Mouse (Mus musculus) kidney, embryonic 15.5 days (tissue): ENCODE measurements at regions not wholly inside any gene's neighbourhood (a gene's known extent, or its start where the extent isn't known, plus 50 kb on each side); places are given as distances from the start of the nearest gene placed in this dataset.

Source experiments
- ATAC-seq: fragments of 200-750 bp; cut with Nextera tagmentation; replicated peaks from 2 replicates; pipeline ENCODE4 v1.8.0; 2017; ENCODE audit warnings: moderate TSS enrichment; ENCODE audit not compliant: low FRiP score
- H3K27ac ChIP-seq: fragments of 300-500 bp; sonication (generic); 2 replicates; pipeline ENCODE4 v1.5.1; 2015; ENCODE audit warnings: mild to moderate bottlenecking, inconsistent platforms
- H3K27me3 ChIP-seq: fragments of 300-500 bp; sonication (generic); 2 replicates; pipeline ENCODE4 v1.6.1; 2015; ENCODE audit warnings: inconsistent platforms
- H3K36me3 ChIP-seq: fragments of 300-500 bp; sonication (generic); 2 replicates; pipeline ENCODE4 v1.6.1; 2015; ENCODE audit warnings: inconsistent platforms
- H3K4me1 ChIP-seq: fragments of 300-500 bp; sonication (generic); 2 replicates; pipeline ENCODE4 v1.6.1; 2015; ENCODE audit warnings: inconsistent platforms
- H3K4me2 ChIP-seq: fragments of 300-500 bp; sonication (generic); 2 replicates; pipeline ENCODE4 v1.6.1; 2015; ENCODE audit warnings: moderate library complexity, mild to moderate bottlenecking, inconsistent platforms
- H3K4me3 ChIP-seq: fragments of 300-500 bp; sonication (generic); replicated peaks from 2 replicates; pipeline ENCODE4 v1.5.1; 2015; ENCODE audit warnings: mild to moderate bottlenecking, inconsistent platforms
- H3K9ac ChIP-seq: fragments of 300-500 bp; sonication (generic); 2 replicates; pipeline ENCODE4 v1.6.1; 2015; ENCODE audit warnings: mild to moderate bottlenecking, inconsistent platforms
- H3K9me3 ChIP-seq: fragments of 300-500 bp; sonication (generic); replicated peaks from 2 replicates; pipeline ENCODE4 v1.6.1; 2016; ENCODE audit warnings: inconsistent platforms
- WGBS: fragments of 180-500 bp; shearing (Covaris S2); methylation state at CpG from one replicate; pipeline ENCODE4 v1.1.7; 2015; ENCODE audit warnings: mixed read lengths; 5-methylcytosine and 5-hydroxymethylcytosine counted together

DNA sequence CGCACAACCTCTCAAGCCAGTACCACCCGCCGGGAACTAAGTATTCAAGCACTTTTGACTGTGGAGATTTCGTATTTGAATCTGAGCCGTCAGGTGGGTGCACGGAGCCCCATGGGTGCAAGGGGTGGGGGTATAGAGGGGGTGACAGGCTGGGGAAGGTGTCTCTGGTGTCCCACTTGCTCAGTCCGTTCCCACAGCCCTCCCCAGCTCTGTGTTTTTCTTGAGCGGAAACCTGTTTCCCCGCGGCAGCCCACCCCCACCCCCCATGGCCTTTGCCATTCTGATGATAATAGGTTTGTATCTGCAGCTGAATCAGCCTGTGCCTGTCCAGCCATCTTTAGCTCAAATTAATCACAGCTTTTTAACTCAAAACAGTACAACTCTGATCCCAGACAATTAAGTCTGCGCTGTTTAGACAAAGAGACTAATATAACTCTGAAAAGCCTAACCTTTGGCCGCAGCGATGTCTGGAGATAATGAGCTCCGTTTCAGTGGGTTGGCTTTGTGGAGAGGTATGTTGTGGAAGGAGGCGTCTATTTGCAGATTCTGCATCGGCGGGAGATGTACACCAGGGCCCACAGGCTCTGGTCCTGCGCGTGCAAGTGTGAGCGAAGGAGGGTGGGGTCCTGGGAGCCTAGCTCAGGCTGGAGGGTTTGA, 437.0 kb downstream of the Vrk1 start:
- Histone ChIP-seq H3K9me3 (no peaks in the 10 kb centered on the region), H3K36me3 (no peaks in the 10 kb centered on the region), H3K4me1 (no peaks in the 10 kb centered on the region), H3K9ac (no peak overlapping the region), H3K27ac (no peak overlapping the region), H3K4me3 (no peak overlapping the region), H3K4me2 (no peak overlapping the region), H3K27me3 (no peaks in the 10 kb centered on the region)
- ATAC-seq, result no peak
- 84% methylated on average over 20 of the region's 20 CpGs for WGBS

DNA sequence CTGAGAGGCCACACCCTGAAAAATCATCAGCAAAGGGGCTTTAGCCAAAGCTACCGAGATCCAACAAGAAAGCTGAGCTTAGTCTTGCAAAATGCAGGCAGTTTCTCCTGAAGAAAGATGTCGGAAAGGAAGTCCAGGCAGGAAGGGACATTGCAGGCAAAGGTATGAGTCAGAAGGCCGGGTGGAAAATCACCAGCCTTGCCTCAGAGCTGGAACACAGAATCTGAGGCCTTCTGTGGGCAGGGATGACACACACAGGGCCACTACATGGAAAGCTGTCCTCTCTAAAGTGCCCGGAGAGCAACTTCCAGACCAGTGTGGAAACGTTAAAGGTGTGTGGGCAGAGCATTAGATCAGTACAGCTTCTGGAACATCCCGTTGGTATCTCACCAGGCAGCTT, 438.5 kb downstream of the Vrk1 start:
- H3K4me3 ChIP-seq, result no peak overlapping the region

DNA sequence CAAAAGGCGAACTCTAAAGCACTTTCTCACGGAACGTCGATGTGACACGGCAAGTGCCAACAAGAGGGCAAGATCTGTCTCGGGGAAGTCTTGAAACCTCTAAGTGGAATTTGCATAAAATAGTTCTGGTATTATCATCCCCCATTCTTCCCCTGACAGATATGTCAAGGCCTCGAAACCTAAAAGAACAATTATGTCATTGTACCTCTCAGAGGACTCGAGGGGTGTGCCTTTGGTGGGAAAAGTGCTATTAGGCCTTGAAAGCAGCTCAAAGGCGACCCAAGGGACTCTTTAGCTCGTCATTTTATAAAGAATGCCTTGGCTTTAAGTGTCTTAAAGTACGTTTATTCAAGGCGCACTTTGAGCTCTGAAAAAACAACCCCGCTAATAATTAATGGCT, 443.5 kb downstream of the Vrk1 start:
- no peak overlapping the region for H3K4me3 ChIP-seq
- H3K9ac ChIP-seq, result no peak overlapping the region

More for the DNA sequence above, 438.5 kb downstream of the Vrk1 start:
- H3K4me2 ChIP-seq, result no peak overlapping the region
- 84% methylated on average over 6 of the region's 6 CpGs for WGBS
- H3K9me3 ChIP-seq, result no peaks in the 10 kb centered on the region
- H3K36me3 ChIP-seq, result no peaks in the 10 kb centered on the region
- H3K27me3 ChIP-seq, result no peaks in the 10 kb centered on the region
- no peak overlapping the region for H3K9ac ChIP-seq
- H3K27ac ChIP-seq, result no peak overlapping the region
- H3K4me1 ChIP-seq, result no peaks in the 10 kb centered on the region
- ATAC-seq, result no peak

DNA sequence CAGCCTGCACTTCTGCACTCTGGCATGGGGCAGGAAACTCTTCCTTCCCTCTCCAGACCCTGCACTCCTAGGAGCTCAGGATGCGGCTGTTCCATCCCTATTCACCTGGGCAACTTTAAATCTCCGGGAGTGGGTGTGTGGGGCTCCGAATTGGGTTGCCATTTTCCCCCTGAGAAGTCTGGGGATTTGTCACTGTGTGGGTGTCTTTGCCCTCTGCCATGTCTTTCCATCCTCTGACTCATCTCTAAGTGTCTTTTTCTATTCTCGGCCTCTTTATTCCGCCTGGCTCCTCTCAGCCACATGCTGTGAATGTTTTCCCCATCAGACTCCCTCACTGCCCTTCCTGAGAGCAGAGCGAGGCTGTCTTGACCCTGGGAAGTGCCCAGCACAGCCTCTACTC, 448.2 kb downstream of the Vrk1 start:
- H3K27me3 ChIP-seq, result 0 out of 2 replicates have a peak, but pooled peaks cover 4% of the 10 kb centered on the region
- no peaks in the 10 kb centered on the region for H3K4me1 ChIP-seq
- ATAC-seq, result no peak
- no peaks in the 10 kb centered on the region for H3K9me3 ChIP-seq
- H3K9ac ChIP-seq, result no peak overlapping the region
- 55% methylated on average over 6 of the region's 6 CpGs for WGBS
- H3K36me3 ChIP-seq, result no peaks in the 10 kb centered on the region
- no peak overlapping the region for H3K4me3 ChIP-seq
- no peak overlapping the region for H3K27ac ChIP-seq
- H3K4me2 ChIP-seq, result no peak overlapping the region

More for the DNA sequence above, 443.5 kb downstream of the Vrk1 start:
- no peaks in the 10 kb centered on the region for H3K9me3 ChIP-seq
- no peak for ATAC-seq
- no peaks in the 10 kb centered on the region for H3K36me3 ChIP-seq
- H3K27me3 ChIP-seq, result no peaks in the 10 kb centered on the region
- H3K4me1 ChIP-seq, result no peaks in the 10 kb centered on the region
- no peak overlapping the region for H3K27ac ChIP-seq
- H3K4me2 ChIP-seq, result no peak overlapping the region
- 47% methylated on average over 13 of the region's 13 CpGs for WGBS

DNA sequence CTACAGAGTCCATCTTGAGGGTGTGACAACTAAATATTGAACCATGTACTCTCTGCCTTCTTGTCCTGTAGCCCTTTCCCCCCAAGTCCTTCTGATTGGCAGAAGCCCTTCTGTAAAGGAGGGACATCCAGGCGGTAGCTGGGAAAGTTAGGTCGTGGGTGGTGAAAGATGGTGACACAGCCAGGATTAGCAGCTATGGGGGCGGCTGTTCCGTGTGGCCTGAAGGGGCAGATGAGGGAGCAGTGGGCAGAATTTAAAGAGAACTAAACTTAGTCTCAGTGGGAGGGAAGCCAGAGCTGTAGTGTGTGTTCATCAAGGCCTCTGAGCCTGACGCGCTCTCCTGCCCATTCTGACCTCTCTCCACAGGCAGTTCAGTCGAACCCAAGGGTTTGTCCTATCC, 450.6 kb downstream of the Vrk1 start:
- ATAC-seq, result no peak
- peaks cover 14% of the 10 kb centered on the region for H3K27me3 ChIP-seq
- H3K36me3 ChIP-seq, result no peaks in the 10 kb centered on the region
- H3K4me2 ChIP-seq, result no peak overlapping the region
- WGBS, result 84% methylated on average over 7 of the region's 7 CpGs
- H3K27ac ChIP-seq, result no peak overlapping the region
- H3K4me3 ChIP-seq, result no peak overlapping the region
- no peak overlapping the region for H3K9ac ChIP-seq
- H3K9me3 ChIP-seq, result no peaks in the 10 kb centered on the region
- no peaks in the 10 kb centered on the region for H3K4me1 ChIP-seq

DNA sequence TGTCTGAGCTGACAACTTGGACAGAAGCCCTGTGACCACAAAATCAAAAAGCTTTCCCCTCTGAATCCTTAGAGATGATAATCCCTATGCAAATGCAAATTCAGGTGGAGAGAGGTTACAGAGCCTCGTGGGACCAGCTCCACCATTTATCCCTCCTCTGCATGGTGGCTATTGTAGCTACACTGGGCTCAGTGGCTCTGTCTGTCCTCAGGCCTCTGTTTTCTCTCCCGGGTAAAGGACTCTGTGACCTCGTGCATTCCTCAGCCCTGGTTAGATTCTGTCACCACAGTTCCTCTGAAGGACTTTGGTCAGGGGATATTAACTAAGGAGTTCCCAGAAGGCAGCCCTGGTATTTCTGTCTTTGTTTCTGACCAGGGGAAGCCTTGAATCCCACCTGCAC, 452.3 kb downstream of the Vrk1 start:
- Histone ChIP-seq H3K9ac (no peak overlapping the region), H3K36me3 (no peaks in the 10 kb centered on the region), H3K4me3 (no peak overlapping the region), H3K4me2 (no peak overlapping the region), H3K27ac (no peak overlapping the region), H3K4me1 (no peaks in the 10 kb centered on the region), H3K9me3 (no peaks in the 10 kb centered on the region), H3K27me3 (peaks cover 14% of the 10 kb centered on the region)
- WGBS, result 30% methylated on average over 3 of the region's 3 CpGs
- ATAC-seq, result no peak

DNA sequence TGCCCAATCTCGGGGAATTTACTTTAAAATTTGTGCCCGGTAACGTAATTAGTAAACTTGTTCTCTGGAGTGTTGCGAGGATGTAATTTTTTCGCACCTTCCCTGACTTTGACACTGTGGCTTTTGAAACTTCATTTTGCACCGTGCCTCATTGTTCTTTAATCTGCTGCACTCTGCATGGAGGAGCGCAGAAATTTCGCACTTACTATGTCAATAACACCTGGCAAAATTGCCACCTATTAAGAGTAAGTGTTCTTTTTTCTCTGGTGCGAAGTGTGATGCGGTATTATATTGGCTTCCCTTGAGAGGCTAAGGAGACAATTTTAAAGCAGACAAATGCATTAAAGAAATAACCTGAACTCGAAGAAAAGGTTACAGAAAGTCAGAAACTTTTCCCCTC, 454.7 kb downstream of the Vrk1 start:
- H3K9me3 ChIP-seq, result no peaks in the 10 kb centered on the region
- 20% methylated on average over 11 of the region's 11 CpGs for WGBS

DNA sequence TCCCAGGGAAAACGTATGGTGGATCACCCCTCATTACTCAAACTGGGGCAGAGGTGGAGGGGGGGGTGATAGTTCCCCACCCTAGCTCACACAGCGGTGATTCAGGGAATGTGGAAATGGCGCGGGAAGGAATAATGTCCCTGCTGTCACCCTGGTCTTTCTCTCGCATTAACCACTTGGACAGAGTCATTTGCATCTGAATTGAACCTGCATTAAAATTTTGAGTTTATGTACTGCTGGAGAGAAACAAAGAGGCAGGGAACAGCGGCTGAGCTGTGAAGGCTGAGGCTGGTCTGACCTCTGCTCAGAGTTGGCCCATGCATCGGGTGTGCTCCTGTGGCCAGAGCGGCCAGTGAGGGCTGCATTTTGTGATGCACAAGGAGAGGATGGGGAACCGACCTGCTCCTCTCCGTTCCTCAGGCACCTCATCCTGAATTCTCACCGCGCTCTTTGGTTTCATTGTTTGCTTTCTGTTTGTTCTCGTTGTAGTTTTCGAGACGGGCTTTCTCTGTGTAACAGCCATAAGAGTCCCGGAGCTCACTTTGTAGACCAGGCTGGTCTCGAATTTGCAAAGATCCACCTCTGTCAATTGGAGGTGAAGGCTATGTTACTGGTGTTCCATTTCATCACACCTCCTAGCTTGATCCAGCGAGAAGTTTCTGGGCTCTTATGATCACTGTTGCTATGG, 458.3 kb downstream of the Vrk1 start:
- no peaks in the 10 kb centered on the region for H3K9me3 ChIP-seq
- 63% methylated on average over 18 of the region's 18 CpGs for WGBS
- H3K36me3 ChIP-seq, result no peaks in the 10 kb centered on the region
- H3K4me3 ChIP-seq, result no peak overlapping the region
- no peak overlapping the region for H3K27ac ChIP-seq
- peaks cover 9% of the 10 kb centered on the region for H3K27me3 ChIP-seq
- no peak overlapping the region for H3K4me2 ChIP-seq
- no peaks in the 10 kb centered on the region for H3K4me1 ChIP-seq
- ATAC-seq, result no peak
- no peak overlapping the region for H3K9ac ChIP-seq

More for the DNA sequence above, 454.7 kb downstream of the Vrk1 start:
- H3K4me1 ChIP-seq, result no peaks in the 10 kb centered on the region
- H3K4me3 ChIP-seq, result no peak overlapping the region
- no peak for ATAC-seq
- H3K27me3 ChIP-seq, result peaks cover 9% of the 10 kb centered on the region
- no peak overlapping the region for H3K4me2 ChIP-seq
- H3K36me3 ChIP-seq, result no peaks in the 10 kb centered on the region
- no peak overlapping the region for H3K9ac ChIP-seq
- H3K27ac ChIP-seq, result no peak overlapping the region

DNA sequence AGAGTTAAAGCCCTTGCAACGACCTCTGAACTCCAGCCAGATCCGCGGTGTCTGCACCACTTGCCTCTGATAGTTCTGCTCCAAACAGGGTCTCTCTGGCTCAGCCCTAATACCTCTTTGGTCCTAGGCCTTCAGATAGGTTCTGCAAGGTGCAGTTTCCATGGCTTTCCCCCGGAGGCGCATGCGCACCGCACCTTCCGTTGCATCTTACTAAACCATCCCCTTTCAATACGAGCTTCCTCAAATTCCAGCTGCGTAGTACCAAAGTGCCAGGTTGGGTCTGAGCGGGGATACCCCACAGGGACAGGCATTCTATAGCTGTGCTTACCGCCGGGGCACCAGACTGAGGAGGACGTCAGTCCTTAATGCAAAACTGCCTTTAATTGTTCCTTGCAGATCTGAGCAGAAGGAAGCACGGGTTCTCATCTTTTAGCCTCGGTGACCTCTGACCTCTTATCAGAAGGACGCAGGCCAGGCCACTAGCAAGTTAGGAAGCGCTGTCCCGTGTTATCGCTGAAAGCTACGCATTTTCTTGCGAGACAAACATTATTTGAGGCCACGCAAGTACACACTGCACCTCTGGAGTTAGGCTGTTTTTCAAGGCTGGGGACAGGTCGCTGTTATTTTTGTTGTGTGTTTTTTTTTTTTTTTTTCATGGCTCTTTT, 464.6 kb downstream of the Vrk1 start:
- no peak overlapping the region for H3K4me2 ChIP-seq
- WGBS, result 17% methylated on average over 24 of the region's 24 CpGs

DNA sequence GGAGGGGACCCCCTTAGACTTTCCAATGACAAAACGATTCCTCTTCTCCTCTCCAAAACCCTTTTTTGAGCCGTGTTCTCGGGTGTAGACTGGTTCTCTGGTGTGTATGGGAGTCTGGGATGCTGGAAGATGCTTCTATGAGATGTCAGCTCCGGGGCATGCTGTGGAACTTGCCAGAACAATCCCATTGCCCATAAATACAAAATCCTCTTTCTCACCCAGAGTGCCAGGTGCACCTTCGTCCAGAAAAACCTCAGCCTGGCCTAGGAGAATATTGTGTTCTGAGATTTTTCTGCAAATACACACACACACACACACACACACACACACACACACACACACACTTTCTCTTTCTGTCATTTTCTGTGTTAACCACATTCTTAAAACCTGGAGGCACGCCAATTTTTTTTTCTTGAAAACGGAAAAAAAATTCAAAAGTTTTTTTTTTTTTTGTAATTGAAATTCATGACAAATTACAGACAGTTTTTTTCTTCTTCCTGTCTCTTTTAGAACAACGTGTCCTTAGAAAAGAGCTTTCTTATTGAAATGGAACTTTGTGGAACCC, 465.5 kb downstream of the Vrk1 start:
- WGBS, result 71% methylated on average over 8 of the region's 8 CpGs
- H3K9ac ChIP-seq, result no peak overlapping the region
- no peak for ATAC-seq

More for the DNA sequence above, 464.6 kb downstream of the Vrk1 start:
- no peaks in the 10 kb centered on the region for H3K36me3 ChIP-seq
- H3K9ac ChIP-seq, result no peak overlapping the region
- peaks cover 55% of the 10 kb centered on the region for H3K27me3 ChIP-seq
- no peak overlapping the region for H3K27ac ChIP-seq
- no peak for ATAC-seq
- H3K4me3 ChIP-seq, result no peak overlapping the region
- H3K9me3 ChIP-seq, result no peaks in the 10 kb centered on the region
- peaks cover 13% of the 10 kb centered on the region for H3K4me1 ChIP-seq

DNA sequence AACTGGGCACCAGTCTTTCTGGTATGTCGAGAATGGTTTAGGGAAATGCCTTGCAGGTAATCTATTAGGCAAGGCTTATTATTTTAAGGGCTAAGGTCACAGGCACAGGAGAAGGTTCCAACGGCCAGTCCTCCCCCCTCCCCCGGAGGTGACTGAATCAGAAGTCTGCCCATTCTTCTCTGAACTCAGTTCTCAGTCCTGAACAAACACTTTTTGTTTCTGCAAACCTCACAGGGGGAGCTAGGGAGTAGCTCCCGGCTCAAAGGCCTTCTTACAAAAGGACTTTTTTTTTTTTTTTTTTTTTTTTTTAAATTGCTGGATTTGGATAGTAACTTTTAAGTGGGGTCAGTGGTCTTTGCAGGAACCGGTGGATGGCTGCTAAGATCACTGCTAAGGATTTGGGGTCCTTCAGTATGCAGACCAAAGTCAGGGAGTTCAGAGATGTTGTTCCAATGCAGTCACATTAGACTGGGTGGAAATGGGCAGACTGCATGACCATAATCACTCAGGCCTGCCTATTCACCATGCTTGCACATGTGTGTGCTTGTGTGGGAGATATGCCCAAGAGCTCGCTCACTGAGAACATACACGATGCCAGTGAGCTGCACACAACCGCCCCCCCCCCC, 467.1 kb downstream of the Vrk1 start:
- Histone ChIP-seq H3K9me3 (no peaks in the 10 kb centered on the region), H3K36me3 (no peaks in the 10 kb centered on the region), H3K4me2 (no peak overlapping the region), H3K27me3 (peaks cover 80% of the 10 kb centered on the region), H3K4me1 (peaks cover 15% of the 10 kb centered on the region), H3K27ac (no peak overlapping the region), H3K4me3 (no peak overlapping the region), H3K9ac (no peak overlapping the region)
- 20% methylated on average over 8 of the region's 8 CpGs for WGBS
- no peak for ATAC-seq

More for the DNA sequence above, 465.5 kb downstream of the Vrk1 start:
- Histone ChIP-seq H3K4me3 (no peak overlapping the region), H3K4me1 (peaks cover 15% of the 10 kb centered on the region), H3K36me3 (no peaks in the 10 kb centered on the region), H3K4me2 (no peak overlapping the region), H3K27me3 (peaks cover 64% of the 10 kb centered on the region), H3K9me3 (no peaks in the 10 kb centered on the region), H3K27ac (no peak overlapping the region)

DNA sequence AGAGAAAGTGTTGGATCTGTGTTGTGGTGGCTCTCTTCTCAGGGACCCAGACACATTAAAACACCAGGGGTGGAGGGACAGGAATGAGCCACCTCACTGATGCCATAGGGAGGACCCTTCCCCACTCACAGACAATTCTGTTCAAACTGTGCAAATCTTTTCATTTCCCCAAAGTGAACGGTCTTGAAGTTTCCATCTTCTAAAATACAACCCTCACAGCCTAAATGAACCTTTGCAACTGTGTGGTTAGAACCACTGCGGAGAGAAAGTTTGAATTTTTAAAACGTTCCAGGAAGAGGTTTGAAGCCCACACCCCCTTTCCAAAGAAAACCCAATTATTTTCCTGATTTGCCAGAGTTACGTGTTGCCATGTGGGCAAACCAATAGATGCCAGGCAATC, 467.7 kb downstream of the Vrk1 start:
- no peak overlapping the region for H3K4me2 ChIP-seq
- no peak overlapping the region for H3K4me3 ChIP-seq
- no peaks in the 10 kb centered on the region for H3K36me3 ChIP-seq
- no peak for ATAC-seq
- H3K9me3 ChIP-seq, result no peaks in the 10 kb centered on the region
- H3K27ac ChIP-seq, result no peak overlapping the region
- no peak overlapping the region for H3K9ac ChIP-seq
- H3K27me3 ChIP-seq, result peaks cover 86% of the 10 kb centered on the region
- H3K4me1 ChIP-seq, result peaks cover 15% of the 10 kb centered on the region
- WGBS, result 36% methylated on average over 4 of the region's 4 CpGs
